Mouse (Mus musculus): ENCODE results near the gene Arhgap24. TPM values are rescaled to one million over a fixed set of nuclear protein-coding genes. Genes with fewer than 3 reads are reported as not detected.

Arhgap24 gene
- total RNA-seq, 1 experiment from 2014 or later = 5.0 TPM

- ATAC-seq (replicated peaks; ENCODE audit: insufficient number of reproducible peaks, low FRiP score, low TSS enrichment, poor library complexity, severe bottlenecking) = no peak
Observed at GRCm38 (mm10) chr5:102705170-102705569, 224.0 kb downstream of the Arhgap24 start.

- no peak for ATAC-seq (replicated peaks; ENCODE audit: insufficient number of reproducible peaks, low FRiP score, low TSS enrichment, poor library complexity, severe bottlenecking)
Observed at GRCm38 (mm10) chr5:102710336-102710735, 229.1 kb downstream of the Arhgap24 start.

GRCm38 (mm10) chr5:102719368-102719972 is 238.3 kb downstream of the Arhgap24 start:
- no peak for ATAC-seq (replicated peaks; ENCODE audit: insufficient number of reproducible peaks, low FRiP score, low TSS enrichment, poor library complexity, severe bottlenecking)

GRCm38 (mm10) chr5:102723558-102723957 is 242.4 kb downstream of the Arhgap24 start:
- ATAC-seq (replicated peaks; ENCODE audit: insufficient number of reproducible peaks, low FRiP score, low TSS enrichment, poor library complexity, severe bottlenecking) = no peak

GRCm38 (mm10) chr5:102724813-102725348 is 243.7 kb downstream of the Arhgap24 start:
- no peak for ATAC-seq (replicated peaks; ENCODE audit: insufficient number of reproducible peaks, low FRiP score, low TSS enrichment, poor library complexity, severe bottlenecking)

- ATAC-seq (replicated peaks; ENCODE audit: insufficient number of reproducible peaks, low FRiP score, low TSS enrichment, poor library complexity, severe bottlenecking) = no peak
Observed at GRCm38 (mm10) chr5:102725365-102725764, 244.2 kb downstream of the Arhgap24 start.

- no peak for ATAC-seq (replicated peaks; ENCODE audit: insufficient number of reproducible peaks, low FRiP score, low TSS enrichment, poor library complexity, severe bottlenecking)
Observed at GRCm38 (mm10) chr5:102726985-102727384, 245.8 kb downstream of the Arhgap24 start.

GRCm38 (mm10) chr5:102728531-102728930 is 247.3 kb downstream of the Arhgap24 start:
- ATAC-seq (replicated peaks; ENCODE audit: insufficient number of reproducible peaks, low FRiP score, low TSS enrichment, poor library complexity, severe bottlenecking) = no peak

GRCm38 (mm10) chr5:102729476-102729875 is 248.3 kb downstream of the Arhgap24 start:
- no peak for ATAC-seq (replicated peaks; ENCODE audit: insufficient number of reproducible peaks, low FRiP score, low TSS enrichment, poor library complexity, severe bottlenecking)

- ATAC-seq (replicated peaks; ENCODE audit: insufficient number of reproducible peaks, low FRiP score, low TSS enrichment, poor library complexity, severe bottlenecking) = no peak
Observed at GRCm38 (mm10) chr5:102736131-102736530, 254.9 kb downstream of the Arhgap24 start.

GRCm38 (mm10) chr5:102742554-102743255 is 261.5 kb downstream of the Arhgap24 start:
- ATAC-seq (replicated peaks; ENCODE audit: insufficient number of reproducible peaks, low FRiP score, low TSS enrichment, poor library complexity, severe bottlenecking) = no peak

- no peak for ATAC-seq (replicated peaks; ENCODE audit: insufficient number of reproducible peaks, low FRiP score, low TSS enrichment, poor library complexity, severe bottlenecking)
Observed at GRCm38 (mm10) chr5:102743436-102743835, 262.2 kb downstream of the Arhgap24 start.

GRCm38 (mm10) chr5:102744051-102744450 is 262.9 kb downstream of the Arhgap24 start:
- ATAC-seq (replicated peaks; ENCODE audit: insufficient number of reproducible peaks, low FRiP score, low TSS enrichment, poor library complexity, severe bottlenecking) = no peak

- ATAC-seq (replicated peaks; ENCODE audit: insufficient number of reproducible peaks, low FRiP score, low TSS enrichment, poor library complexity, severe bottlenecking) = no peak
Observed at GRCm38 (mm10) chr5:102748146-102748545, 267.0 kb downstream of the Arhgap24 start.

- no peak for ATAC-seq (replicated peaks; ENCODE audit: insufficient number of reproducible peaks, low FRiP score, low TSS enrichment, poor library complexity, severe bottlenecking)
Observed at GRCm38 (mm10) chr5:102749020-102749419, 267.8 kb downstream of the Arhgap24 start.

GRCm38 (mm10) chr5:102750674-102751073 is 269.5 kb downstream of the Arhgap24 start:
- no peak for ATAC-seq (replicated peaks; ENCODE audit: insufficient number of reproducible peaks, low FRiP score, low TSS enrichment, poor library complexity, severe bottlenecking)

- no peak for ATAC-seq (replicated peaks; ENCODE audit: insufficient number of reproducible peaks, low FRiP score, low TSS enrichment, poor library complexity, severe bottlenecking)
Observed at GRCm38 (mm10) chr5:102751661-102752307, 270.6 kb downstream of the Arhgap24 start.

GRCm38 (mm10) chr5:102752308-102752663 is 271.1 kb downstream of the Arhgap24 start:
- no peak for ATAC-seq (replicated peaks; ENCODE audit: insufficient number of reproducible peaks, low FRiP score, low TSS enrichment, poor library complexity, severe bottlenecking)

- no peak for ATAC-seq (replicated peaks; ENCODE audit: insufficient number of reproducible peaks, low FRiP score, low TSS enrichment, poor library complexity, severe bottlenecking)
Observed at GRCm38 (mm10) chr5:102757040-102757439, 275.8 kb downstream of the Arhgap24 start.

- no peak for ATAC-seq (replicated peaks; ENCODE audit: insufficient number of reproducible peaks, low FRiP score, low TSS enrichment, poor library complexity, severe bottlenecking)
Observed at GRCm38 (mm10) chr5:102765694-102766093, 284.5 kb downstream of the Arhgap24 start.
